ENCODE assay signal across 10 mouse cellular contexts in the genomic region with DNA sequence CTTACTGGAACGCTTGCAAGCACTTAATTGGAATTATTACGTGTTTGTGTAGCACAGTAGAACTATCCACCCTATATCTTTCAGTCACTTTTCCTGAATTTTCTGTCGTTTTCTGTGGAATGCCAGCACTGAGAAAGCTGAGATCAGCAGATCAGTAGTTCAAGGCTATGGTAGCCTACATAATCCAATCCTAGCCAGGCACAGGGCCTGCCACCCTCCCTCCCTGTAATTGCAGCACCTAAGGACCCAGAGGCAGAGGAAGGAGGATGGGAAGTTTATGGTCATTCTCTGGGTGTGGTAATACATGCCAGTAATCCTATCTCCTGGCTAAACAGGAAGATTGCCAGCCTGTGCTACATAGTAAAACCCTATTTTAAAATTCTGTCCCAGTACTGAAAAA. TPM values are rescaled to one million over a fixed set of nuclear protein-coding genes. Genes with fewer than 3 reads are reported as not detected.
DNase-seq lines count a peak whose midpoint lies in the region; ATAC-seq and TF ChIP-seq lines count a peak whose summit lies in the region.
"Had no signal": no experiment of that assay in that cellular context is flagged by ENCODE, and none has a peak within 500 bp of the region (broad histone marks: within the 10 kb centered on the region; RNA-seq: fewer than 3 reads in every experiment).

No protein-coding gene starts in this region.

- ATAC-seq in erythroblast, adult 5-6 weeks (replicated peaks; ENCODE audit: low FRiP score, poor library complexity, severe bottlenecking), result no peak
- ATAC-seq in lung, embryonic 14.5 days (ENCODE audit: insufficient read depth), result no peak
- ATAC-seq in neural tube, embryonic 14.5 days (ENCODE audit: low read depth), result no peak
- no peak for ATAC-seq in megakaryocyte progenitor cell, adult 5-6 weeks (replicated peaks; ENCODE audit: poor library complexity)

- H3K27ac ChIP-seq in lung, embryonic 14.5 days (ENCODE audit: low read depth), result 0 out of 2 replicates have a peak overlapping the region, but pooled peaks have one; percentile 21
- H3K27ac ChIP-seq in limb, embryonic 10.5 days, result peak overlapping the region; percentile 99
- peak overlapping the region; percentile 73 for H3K27ac ChIP-seq in neural tube, embryonic 14.5 days (ENCODE audit: low read depth, low read length)

- H3K27me3 ChIP-seq in erythroblast, embryonic 14.5 days (ENCODE audit: control insufficient read depth), result no peaks in the 10 kb centered on the region
- H3K27me3 ChIP-seq in lung, embryonic 14.5 days (ENCODE audit: insufficient read depth, low read length), result no peaks in the 10 kb centered on the region
- no peaks in the 10 kb centered on the region for H3K27me3 ChIP-seq in limb, embryonic 10.5 days (ENCODE audit: low read depth, poor library complexity, severe bottlenecking)
- H3K27me3 ChIP-seq in neural tube, embryonic 14.5 days (ENCODE audit: control insufficient read depth, insufficient read depth, low read length), result no peaks in the 10 kb centered on the region

- peak overlapping the region; percentile 96 for H3K4me3 ChIP-seq in erythroblast, embryonic 14.5 days (replicated peaks)
- peak overlapping the region; percentile 97; the same call in 1 of the 2 replicates for H3K4me3 ChIP-seq in lung, embryonic 14.5 days (ENCODE audit: low read depth, low read length)
- no peak overlapping the region for H3K4me3 ChIP-seq in limb, embryonic 10.5 days
- 0 out of 2 replicates have a peak overlapping the region, but pooled peaks have one; percentile 34 for H3K4me3 ChIP-seq in neural tube, embryonic 14.5 days (ENCODE audit: low read depth, low read length)

- 55% methylated on average over 3 of the region's 3 CpGs for WGBS in lung, embryonic 14.5 days
- WGBS in limb, embryonic 10.5 days, result 70% methylated on average over 3 of the region's 3 CpGs
- 72% methylated on average over 3 of the region's 3 CpGs for WGBS in neural tube, embryonic 14.5 days

- no peaks in the 10 kb centered on the region for H3K9me3 ChIP-seq in erythroblast, embryonic 14.5 days (ENCODE audit: control insufficient read depth, low read length)
- H3K9me3 ChIP-seq in lung, embryonic 14.5 days (ENCODE audit: low read depth, low read length), result no peaks in the 10 kb centered on the region
- H3K9me3 ChIP-seq in limb, embryonic 10.5 days (replicated peaks), result no peaks in the 10 kb centered on the region
- no peaks in the 10 kb centered on the region for H3K9me3 ChIP-seq in neural tube, embryonic 14.5 days (ENCODE audit: control insufficient read depth, low read length)

- H3K36me3 ChIP-seq in erythroblast, embryonic 14.5 days (ENCODE audit: control insufficient read depth), result peaks cover 22% of the 10 kb centered on the region
- peaks cover 18% of the 10 kb centered on the region for H3K36me3 ChIP-seq in lung, embryonic 14.5 days (ENCODE audit: insufficient read depth)
- peaks cover 21% of the 10 kb centered on the region for H3K36me3 ChIP-seq in limb, embryonic 10.5 days
- peaks cover 10% of the 10 kb centered on the region; the same call in 1 of the 2 replicates for H3K36me3 ChIP-seq in neural tube, embryonic 14.5 days (ENCODE audit: control insufficient read depth, insufficient read depth, low read length)

- peak overlapping the region; percentile 67 for H3K4me2 ChIP-seq in lung, embryonic 14.5 days
- H3K4me2 ChIP-seq in neural tube, embryonic 14.5 days (ENCODE audit: low read depth, low read length), result peak overlapping the region; percentile 71

- DNase-seq in lung, embryonic 14.5 days, result no peak
- DNase-seq in lung, postnatal 25 days (ENCODE audit: low spot score), result no peak
- DNase-seq in limb, embryonic 10.5 days (ENCODE audit: low spot score), result no peak
- no peak for DNase-seq in cerebellum, adult 11-12 months
- DNase-seq: gastrocnemius, postnatal 10 days; thymus, adult 18-20 months had no signal

- peaks cover 54% of the 10 kb centered on the region for H3K4me1 ChIP-seq in erythroblast, embryonic 14.5 days (ENCODE audit: control insufficient read depth)
- H3K4me1 ChIP-seq in lung, embryonic 14.5 days (ENCODE audit: insufficient read depth), result peaks cover 4% of the 10 kb centered on the region; the same call in 1 of the 2 replicates
- peaks cover 29% of the 10 kb centered on the region for H3K4me1 ChIP-seq in limb, embryonic 10.5 days
- H3K4me1 ChIP-seq in neural tube, embryonic 14.5 days (ENCODE audit: control insufficient read depth, insufficient read depth, low read length), result peaks cover 17% of the 10 kb centered on the region

- no peak for TF ChIP-seq CTCF in lung, embryonic 14.5 days (IDR thresholded peaks at IDR 0.05; ENCODE audit: low read depth)

- H3K9ac ChIP-seq in lung, embryonic 14.5 days, result peak overlapping the region; percentile 13
- H3K9ac ChIP-seq in neural tube, embryonic 14.5 days (replicated peaks; ENCODE audit: low read depth, low read length), result no peak overlapping the region

RNA-seq across cellular contexts. Expression of gene Eif5a, which starts 1.0 kb away (rescaled TPM):
- 295 and 310 TPM in 2 replicates for polyA plus RNA-seq in erythroblast, embryonic 14.5 days (2012)
- 340 and 374 TPM in 2 replicates for total RNA-seq in erythroblast, adult 5-6 weeks (2015; ENCODE audit: low replicate concordance)
- total RNA-seq in erythroblast, adult 5-6 weeks (2017; ENCODE audit: low replicate concordance), result 154 and 205 TPM in 2 replicates
- polyA plus RNA-seq in lung, embryonic 14.5 days (2014; fragmentation: Nextera tagmentation; extraction: Ambion mirVana), result 1,945 and 2,006 TPM in 2 replicates
- polyA plus RNA-seq in limb, embryonic 10.5 days (2016; fragmentation: Nextera tagmentation; extraction: Ambion mirVana), result 3,029 and 3,766 TPM in 2 replicates
- polyA plus RNA-seq in neural tube, embryonic 14.5 days (2014; fragmentation: Nextera tagmentation; extraction: Ambion mirVana), result 1,037 and 1,095 TPM in 2 replicates
- total RNA-seq in megakaryocyte progenitor cell, adult 5-6 weeks (2015), result 1,355 and 1,412 TPM in 2 replicates
- total RNA-seq in megakaryocyte progenitor cell, adult 5-6 weeks (2017), result 1,221 and 1,257 TPM in 2 replicates

RNA-seq across cellular contexts. Expression of gene Gps2, which starts 9.1 kb away (rescaled TPM):
- 90.4 and 109 TPM in 2 replicates for polyA plus RNA-seq in erythroblast, embryonic 14.5 days (2012)
- 69.0 and 102 TPM in 2 replicates for total RNA-seq in erythroblast, adult 5-6 weeks (2015; ENCODE audit: low replicate concordance)
- 52.9 and 63.3 TPM in 2 replicates for total RNA-seq in erythroblast, adult 5-6 weeks (2017; ENCODE audit: low replicate concordance)
- polyA plus RNA-seq in lung, embryonic 14.5 days (2014; fragmentation: Nextera tagmentation; extraction: Ambion mirVana), result 67.5 and 78.6 TPM in 2 replicates
- 77.7 and 91.6 TPM in 2 replicates for polyA plus RNA-seq in limb, embryonic 10.5 days (2016; fragmentation: Nextera tagmentation; extraction: Ambion mirVana)
- 58.5 and 65.4 TPM in 2 replicates for polyA plus RNA-seq in neural tube, embryonic 14.5 days (2014; fragmentation: Nextera tagmentation; extraction: Ambion mirVana)
- 106 and 114 TPM in 2 replicates for total RNA-seq in megakaryocyte progenitor cell, adult 5-6 weeks (2015)
- total RNA-seq in megakaryocyte progenitor cell, adult 5-6 weeks (2017), result 46.2 and 56.3 TPM in 2 replicates

RNA-seq across cellular contexts. Expression of gene Ybx2, which starts 12.8 kb away (rescaled TPM):
- 0.29 and 0.38 TPM in 2 replicates for polyA plus RNA-seq in erythroblast, embryonic 14.5 days (2012)
- total RNA-seq in erythroblast, adult 5-6 weeks (2015; ENCODE audit: low replicate concordance), result not detected in 2 replicates
- 5.0 TPM in 1 of 2 replicates, not detected in the other for total RNA-seq in erythroblast, adult 5-6 weeks (2017; ENCODE audit: low replicate concordance)
- polyA plus RNA-seq in lung, embryonic 14.5 days (2014; fragmentation: Nextera tagmentation; extraction: Ambion mirVana), result 4.7 and 6.1 TPM in 2 replicates
- polyA plus RNA-seq in limb, embryonic 10.5 days (2016; fragmentation: Nextera tagmentation; extraction: Ambion mirVana), result 6.1 TPM in 2 replicates
- polyA plus RNA-seq in neural tube, embryonic 14.5 days (2014; fragmentation: Nextera tagmentation; extraction: Ambion mirVana), result 5.9 and 11.1 TPM in 2 replicates
- 0.32 TPM in 1 of 2 replicates, not detected in the other for total RNA-seq in megakaryocyte progenitor cell, adult 5-6 weeks (2015)
- not detected in 2 replicates for total RNA-seq in megakaryocyte progenitor cell, adult 5-6 weeks (2017)

RNA-seq across cellular contexts. Expression of gene Neurl4, which starts 21.9 kb away (rescaled TPM):
- polyA plus RNA-seq in erythroblast, embryonic 14.5 days (2012), result 5.0 and 5.1 TPM in 2 replicates
- 3.5 and 3.8 TPM in 2 replicates for total RNA-seq in erythroblast, adult 5-6 weeks (2015; ENCODE audit: low replicate concordance)
- total RNA-seq in erythroblast, adult 5-6 weeks (2017; ENCODE audit: low replicate concordance), result 9.3 and 16.0 TPM in 2 replicates
- polyA plus RNA-seq in lung, embryonic 14.5 days (2014; fragmentation: Nextera tagmentation; extraction: Ambion mirVana), result 12.5 and 13.1 TPM in 2 replicates
- 12.6 and 13.3 TPM in 2 replicates for polyA plus RNA-seq in limb, embryonic 10.5 days (2016; fragmentation: Nextera tagmentation; extraction: Ambion mirVana)
- 26.2 and 27.8 TPM in 2 replicates for polyA plus RNA-seq in neural tube, embryonic 14.5 days (2014; fragmentation: Nextera tagmentation; extraction: Ambion mirVana)
- 9.5 and 11.0 TPM in 2 replicates for total RNA-seq in megakaryocyte progenitor cell, adult 5-6 weeks (2015)
- total RNA-seq in megakaryocyte progenitor cell, adult 5-6 weeks (2017), result 20.2 and 21.6 TPM in 2 replicates

RNA-seq across cellular contexts. Expression of gene 2810408A11Rik, which starts 22.0 kb away (rescaled TPM):
- 0.14 and 0.18 TPM in 2 replicates for polyA plus RNA-seq in erythroblast, embryonic 14.5 days (2012)
- 2.7 TPM in 1 of 2 replicates, not detected in the other for total RNA-seq in erythroblast, adult 5-6 weeks (2015; ENCODE audit: low replicate concordance)
- total RNA-seq in erythroblast, adult 5-6 weeks (2017; ENCODE audit: low replicate concordance), result 6.0 TPM in 1 of 2 replicates, not detected in the other
- polyA plus RNA-seq in lung, embryonic 14.5 days (2014; fragmentation: Nextera tagmentation; extraction: Ambion mirVana), result 11.3 and 14.1 TPM in 2 replicates
- 20.2 and 25.8 TPM in 2 replicates for polyA plus RNA-seq in limb, embryonic 10.5 days (2016; fragmentation: Nextera tagmentation; extraction: Ambion mirVana)
- polyA plus RNA-seq in neural tube, embryonic 14.5 days (2014; fragmentation: Nextera tagmentation; extraction: Ambion mirVana), result 7.1 and 7.8 TPM in 2 replicates
- 1.9 and 3.0 TPM in 2 replicates for total RNA-seq in megakaryocyte progenitor cell, adult 5-6 weeks (2015)
- 1.7 and 6.6 TPM in 2 replicates for total RNA-seq in megakaryocyte progenitor cell, adult 5-6 weeks (2017)

Comparison
In these comparisons a context has a peak if more than half of its experiments do, and no peak if none do; other contexts are left out.
1. H3K27ac ChIP-seq: peak in every context shown above with its lines; median percentile 99 in limb, embryonic 10.5 days; 73 in neural tube, embryonic 14.5 days; 21 in lung, embryonic 14.5 days.